In genomic region chr8:123891271-123891670, GRCm38 (mm10) we compare ENCODE assay signal across 8 mouse cellular contexts. TPM values are rescaled to one million over a fixed set of nuclear protein-coding genes. Genes with fewer than 3 reads are reported as not detected.
DNase-seq lines count a peak whose midpoint lies in the region; ATAC-seq and TF ChIP-seq lines count a peak whose summit lies in the region.

No protein-coding gene starts in this region.

- ATAC-seq in forebrain, postnatal 0 days = peak; percentile 7; the same call in 1 of the 2 replicates
- no peak for ATAC-seq in hindbrain, postnatal 0 days
- ATAC-seq in stomach, embryonic 15.5 days (ENCODE audit: insufficient read depth, low FRiP score, low read depth) = no peak
- no peak for ATAC-seq in erythroid progenitor cell, adult 5-6 weeks (replicated peaks; ENCODE audit: low FRiP score, poor library complexity, severe bottlenecking)

- H3K36me3 ChIP-seq in forebrain, postnatal 0 days (ENCODE audit: insufficient read depth) = no peaks in the 10 kb centered on the region
- no peaks in the 10 kb centered on the region for H3K36me3 ChIP-seq in hindbrain, postnatal 0 days (ENCODE audit: insufficient read depth, low read length)
- H3K36me3 ChIP-seq in stomach, embryonic 15.5 days = no peaks in the 10 kb centered on the region

- H3K4me2 ChIP-seq in forebrain, postnatal 0 days (ENCODE audit: low read depth) = peak overlapping the region; percentile 72
- peak overlapping the region; percentile 69 for H3K4me2 ChIP-seq in hindbrain, postnatal 0 days (ENCODE audit: low read depth, low read length)
- H3K4me2 ChIP-seq in stomach, embryonic 15.5 days = peak overlapping the region; percentile 32

- H3K9ac ChIP-seq in forebrain, postnatal 0 days = peak overlapping the region; percentile 66
- H3K9ac ChIP-seq in hindbrain, postnatal 0 days (replicated peaks; ENCODE audit: low read length) = peak overlapping the region; percentile 55
- H3K9ac ChIP-seq in stomach, embryonic 15.5 days = no peak overlapping the region

- no peaks in the 10 kb centered on the region for H3K9me3 ChIP-seq in forebrain, postnatal 0 days (ENCODE audit: low read length)
- no peaks in the 10 kb centered on the region for H3K9me3 ChIP-seq in hindbrain, postnatal 0 days (ENCODE audit: low read length)
- no peaks in the 10 kb centered on the region for H3K9me3 ChIP-seq in stomach, embryonic 15.5 days

- DNase-seq in ovary, postnatal 10 days (ENCODE audit: low spot score) = peak; percentile 19
- DNase-seq in ovary, adult 18-20 months (ENCODE audit: low spot score) = no peak
- DNase-seq in cerebellum, adult 8-10 months = peak; percentile 74
- peak; percentile 61 for DNase-seq in forebrain, postnatal 0 days
- DNase-seq in hindbrain, postnatal 0 days (ENCODE audit: low spot score) = peak; percentile 76
- DNase-seq in lung, postnatal 10 days = peak; percentile 59

- WGBS in forebrain, postnatal 0 days = 2% methylated on average over 11 of the region's 11 CpGs
- under 1% methylated on average over 11 of the region's 11 CpGs for WGBS in hindbrain, postnatal 0 days
- 2% methylated on average over 11 of the region's 11 CpGs for WGBS in stomach, embryonic 15.5 days

- TF ChIP-seq CTCF in forebrain, postnatal 0 days (IDR thresholded peaks at IDR 0.05; ENCODE audit: low read depth) = no peak
- no peak for TF ChIP-seq CTCF in hindbrain, postnatal 0 days (IDR thresholded peaks at IDR 0.05; ENCODE audit: low read depth)

- H3K4me3 ChIP-seq in forebrain, postnatal 0 days (ENCODE audit: low read depth, low read length) = peak overlapping the region; percentile 41
- H3K4me3 ChIP-seq in hindbrain, postnatal 0 days (ENCODE audit: low read length) = peak overlapping the region; percentile 39
- no peak overlapping the region for H3K4me3 ChIP-seq in stomach, embryonic 15.5 days (replicated peaks)

- peaks cover 29% of the 10 kb centered on the region for H3K27me3 ChIP-seq in forebrain, postnatal 0 days (ENCODE audit: insufficient read depth, low read length)
- peaks cover 25% of the 10 kb centered on the region for H3K27me3 ChIP-seq in hindbrain, postnatal 0 days (ENCODE audit: insufficient read depth, low read length)
- H3K27me3 ChIP-seq in stomach, embryonic 15.5 days (replicated peaks) = peaks cover 70% of the 10 kb centered on the region

- H3K4me1 ChIP-seq in forebrain, postnatal 0 days (ENCODE audit: insufficient read depth) = peaks cover 11% of the 10 kb centered on the region; the same call in 1 of the 2 replicates
- peaks cover 11% of the 10 kb centered on the region for H3K4me1 ChIP-seq in hindbrain, postnatal 0 days (ENCODE audit: insufficient read depth, low read length)
- 0 out of 2 replicates have a peak, but pooled peaks cover 10% of the 10 kb centered on the region for H3K4me1 ChIP-seq in stomach, embryonic 15.5 days

- H3K27ac ChIP-seq in forebrain, postnatal 0 days (ENCODE audit: low read depth, low read length) = peak overlapping the region; percentile 74
- peak overlapping the region; percentile 77; the same call in 1 of the 2 replicates for H3K27ac ChIP-seq in hindbrain, postnatal 0 days
- no peak overlapping the region for H3K27ac ChIP-seq in stomach, embryonic 15.5 days

RNA-seq across cellular contexts. Expression of gene Acta1, which starts 3.3 kb away (rescaled TPM):
- 10.5 and 20.1 TPM in 2 replicates for total RNA-seq in forebrain, postnatal 0 days (2014; rRNA removed)
- 17.1 and 20.4 TPM in 2 replicates for polyA plus RNA-seq in forebrain, postnatal 0 days (2015; fragmentation: Nextera tagmentation; extraction: Ambion mirVana)
- total RNA-seq in hindbrain, postnatal 0 days (2014; rRNA removed) = 21.2 and 139 TPM in 2 replicates
- 13.9 and 15.1 TPM in 2 replicates for polyA plus RNA-seq in hindbrain, postnatal 0 days (2015; fragmentation: Nextera tagmentation; extraction: Ambion mirVana)
- 18.7 and 47.9 TPM in 2 replicates for polyA plus RNA-seq in stomach, embryonic 15.5 days (2015; fragmentation: Nextera tagmentation; extraction: Ambion mirVana)
- total RNA-seq in erythroid progenitor cell, adult 5-6 weeks (2015; ENCODE audit: low replicate concordance) = not detected in 2 replicates
- total RNA-seq in erythroid progenitor cell, adult 5-6 weeks (2017; ENCODE audit: low replicate concordance) = 0.39 and 4.5 TPM in 2 replicates

RNA-seq across cellular contexts. Expression of gene Ccsap, which starts 31.3 kb away (rescaled TPM):
- total RNA-seq in forebrain, postnatal 0 days (2014; rRNA removed) = 19.5 and 21.8 TPM in 2 replicates
- 10.0 and 10.6 TPM in 2 replicates for polyA plus RNA-seq in forebrain, postnatal 0 days (2015; fragmentation: Nextera tagmentation; extraction: Ambion mirVana)
- total RNA-seq in hindbrain, postnatal 0 days (2014; rRNA removed) = 13.4 and 14.8 TPM in 2 replicates
- polyA plus RNA-seq in hindbrain, postnatal 0 days (2015; fragmentation: Nextera tagmentation; extraction: Ambion mirVana) = 5.0 and 6.4 TPM in 2 replicates
- polyA plus RNA-seq in stomach, embryonic 15.5 days (2015; fragmentation: Nextera tagmentation; extraction: Ambion mirVana) = 3.4 and 3.9 TPM in 2 replicates
- 28.1 and 31.4 TPM in 2 replicates for total RNA-seq in erythroid progenitor cell, adult 5-6 weeks (2015; ENCODE audit: low replicate concordance)
- 35.5 and 42.4 TPM in 2 replicates for total RNA-seq in erythroid progenitor cell, adult 5-6 weeks (2017; ENCODE audit: low replicate concordance)

RNA-seq across cellular contexts. Expression of gene Nup133, which starts 57.8 kb away (rescaled TPM):
- 21.9 and 31.8 TPM in 2 replicates for total RNA-seq in forebrain, postnatal 0 days (2014; rRNA removed)
- 16.4 and 17.3 TPM in 2 replicates for polyA plus RNA-seq in forebrain, postnatal 0 days (2015; fragmentation: Nextera tagmentation; extraction: Ambion mirVana)
- total RNA-seq in hindbrain, postnatal 0 days (2014; rRNA removed) = 23.0 and 36.3 TPM in 2 replicates
- 15.4 and 21.0 TPM in 2 replicates for polyA plus RNA-seq in hindbrain, postnatal 0 days (2015; fragmentation: Nextera tagmentation; extraction: Ambion mirVana)
- 23.3 and 32.8 TPM in 2 replicates for polyA plus RNA-seq in stomach, embryonic 15.5 days (2015; fragmentation: Nextera tagmentation; extraction: Ambion mirVana)
- total RNA-seq in erythroid progenitor cell, adult 5-6 weeks (2015; ENCODE audit: low replicate concordance) = 32.1 and 35.2 TPM in 2 replicates
- total RNA-seq in erythroid progenitor cell, adult 5-6 weeks (2017; ENCODE audit: low replicate concordance) = 46.0 and 49.7 TPM in 2 replicates
